Mouse (Mus musculus): ENCODE results near the gene Mdm4.
"Not testable (repeated sequence)": the region's sequence is repeated elsewhere in the genome, so short reads cannot be mapped to it uniquely, and the experiment has no call there.

The Mdm4 gene

GRCm38 (mm10) chr1:133051829-133052228 lies 21.5 kb upstream of the Mdm4 start:
- no peak for DNase-seq

- no peak for DNase-seq
Measured at GRCm38 (mm10) chr1:133050001-133050431, 19.7 kb upstream of the Mdm4 start.

DNA sequence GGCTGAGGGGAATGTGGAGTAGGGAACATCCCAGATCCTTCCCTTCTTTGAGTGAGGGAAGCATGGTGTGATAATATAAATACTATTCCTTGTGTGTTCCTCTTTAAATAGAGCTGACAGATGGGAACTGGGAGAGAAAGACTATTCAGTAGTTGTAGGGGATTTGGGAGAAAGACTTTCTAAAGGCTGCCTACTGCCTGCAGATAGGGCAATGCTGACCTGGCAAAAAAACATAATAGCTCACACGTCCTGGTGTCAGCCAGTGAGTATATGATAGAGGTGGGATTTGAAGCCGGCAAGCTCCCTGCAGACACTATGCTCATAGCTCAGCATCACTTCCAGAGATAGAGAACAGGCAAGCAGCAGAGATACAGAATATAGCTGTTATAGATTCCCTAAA lies 18.3 kb upstream of the Mdm4 start:
- no peak for DNase-seq

DNA sequence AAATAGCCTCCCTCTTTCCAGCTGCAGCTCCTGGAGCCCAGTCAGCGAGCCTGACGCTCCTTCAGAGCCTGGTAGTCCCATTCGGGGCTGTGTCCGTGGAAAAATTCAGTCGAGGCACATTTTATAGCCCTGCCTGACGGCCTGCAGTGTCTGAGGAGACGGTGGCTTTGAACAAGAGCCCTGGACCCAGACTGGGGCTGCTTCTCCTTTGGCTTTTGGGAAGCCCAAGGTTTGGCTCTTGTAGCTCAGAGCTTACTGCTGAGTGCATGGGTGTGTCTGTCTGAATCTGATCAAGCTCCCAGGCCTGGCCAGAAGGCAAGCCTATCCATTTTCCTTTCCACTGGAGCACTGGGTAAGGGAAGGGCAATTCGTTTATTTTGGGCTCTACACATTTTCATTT lies 17.2 kb upstream of the Mdm4 start:
- no peak for DNase-seq

DNA sequence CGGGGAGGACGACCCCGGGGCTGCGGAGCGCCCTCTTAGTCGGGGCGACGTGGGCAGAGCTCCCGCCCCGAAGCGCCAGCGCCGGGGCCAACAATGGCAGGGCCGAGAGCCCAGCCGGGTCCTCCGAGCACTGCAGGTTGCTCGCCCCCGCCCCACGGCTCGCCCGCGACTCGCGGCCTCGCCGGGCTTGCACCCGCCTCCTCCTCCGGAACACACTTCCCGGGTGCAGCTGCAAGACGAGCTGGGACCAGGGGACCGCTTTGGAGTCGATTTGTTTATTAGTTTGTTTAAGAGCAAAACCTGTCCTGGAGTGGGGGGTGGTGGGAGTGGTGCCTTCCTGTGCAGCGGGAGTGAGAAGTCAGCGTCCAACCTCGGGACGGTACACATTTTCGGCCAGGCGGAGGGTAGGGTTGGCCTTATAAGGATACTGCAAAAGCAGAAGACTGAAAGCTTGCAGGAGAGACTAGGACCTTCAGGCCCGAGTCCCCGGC lies 16.1 kb upstream of the Mdm4 start:
- peak; percentile 62 for DNase-seq

GRCm38 (mm10) chr1:133045861-133046440 lies 15.6 kb upstream of the Mdm4 start:
- DNase-seq: peak; percentile 77

DNA sequence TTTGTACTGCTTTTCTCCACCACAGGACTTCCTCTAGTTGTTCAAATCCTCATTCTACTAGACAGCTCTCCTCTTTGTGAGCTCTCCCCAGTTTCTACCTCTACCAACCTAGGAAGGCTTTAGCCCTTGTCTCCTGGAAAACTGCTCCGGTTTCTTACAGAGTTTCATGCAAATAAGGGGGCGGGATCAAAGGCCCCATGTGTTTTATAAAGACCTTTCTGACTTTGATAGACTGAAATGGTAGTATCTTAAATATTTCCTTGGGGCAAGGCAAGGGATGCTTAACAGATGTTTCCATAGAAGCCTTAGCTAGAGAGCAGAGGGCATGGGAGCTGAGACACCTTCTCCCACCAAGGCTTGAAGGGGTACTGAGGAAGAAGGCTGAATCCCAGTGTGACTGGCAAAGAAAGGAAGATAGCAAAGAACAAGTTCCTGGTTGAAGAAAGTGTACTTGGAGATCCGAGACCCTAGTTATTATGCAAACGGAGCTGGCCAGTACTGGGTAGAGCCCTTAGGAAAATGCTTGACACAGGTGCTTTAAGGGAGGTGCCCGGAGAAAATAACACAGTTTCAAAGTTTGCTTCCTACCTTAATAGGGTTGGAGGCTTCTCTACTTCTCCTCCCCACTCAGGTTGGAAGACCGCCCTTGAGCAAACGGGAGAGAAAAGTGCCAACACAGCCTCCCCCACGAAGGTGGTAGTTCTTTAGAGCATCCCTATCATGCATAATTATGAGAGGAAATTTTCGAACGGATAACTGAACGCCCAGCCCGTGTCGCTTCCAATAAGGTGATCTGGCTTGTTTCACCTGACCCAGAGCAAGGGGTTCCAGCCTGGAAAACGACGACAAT lies 14.9 kb upstream of the Mdm4 start, which contains the start of gene Pik3c2b:
Pik3c2b (plus strand) TSS at position 657 of the 850 bp plus-strand sequence.
- DNase-seq: peak; percentile 18

GRCm38 (mm10) chr1:133039505-133039949 lies 9.2 kb upstream of the Mdm4 start:
- peak; percentile 60 for DNase-seq

DNA sequence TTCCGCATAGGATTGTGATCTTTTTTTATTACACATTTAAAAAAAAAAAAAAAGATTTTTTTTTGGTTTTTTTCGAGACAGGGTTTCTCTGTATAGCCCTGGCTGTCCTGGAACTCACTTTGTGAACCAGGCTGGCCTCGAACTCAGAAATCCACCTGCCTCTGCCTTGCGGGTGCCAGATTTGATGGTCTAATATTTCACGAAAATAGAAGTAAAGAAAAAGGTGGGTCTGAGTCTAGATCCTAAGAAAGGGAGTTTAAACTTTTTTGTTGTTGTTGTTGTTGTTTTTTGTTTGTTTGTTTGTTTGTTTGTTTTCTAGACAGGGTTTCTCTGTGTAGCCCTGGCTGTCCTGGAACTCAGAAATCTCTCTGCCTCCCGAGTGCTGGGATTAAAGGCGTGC lies 4.3 kb upstream of the Mdm4 start:
- not testable (repeated sequence) for DNase-seq

DNA sequence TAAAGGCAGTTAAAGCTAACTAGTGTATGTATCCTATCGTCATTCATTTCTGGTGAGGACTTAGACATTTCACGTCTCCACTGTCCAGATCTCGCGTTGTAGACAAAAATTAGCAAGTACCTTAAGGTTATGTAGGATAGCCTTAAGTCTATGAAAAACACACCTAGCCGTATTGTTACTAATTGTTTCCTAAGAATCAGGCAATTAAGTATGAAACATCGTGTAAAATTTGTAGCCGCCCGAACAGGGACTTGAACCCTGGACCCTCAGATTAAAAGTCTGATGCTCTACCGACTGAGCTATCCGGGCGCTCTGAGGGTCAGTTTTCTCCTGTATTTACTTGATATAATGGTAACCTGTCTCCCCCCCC lies 3.7 kb upstream of the Mdm4 start:
- peak; percentile 45 for DNase-seq

DNA sequence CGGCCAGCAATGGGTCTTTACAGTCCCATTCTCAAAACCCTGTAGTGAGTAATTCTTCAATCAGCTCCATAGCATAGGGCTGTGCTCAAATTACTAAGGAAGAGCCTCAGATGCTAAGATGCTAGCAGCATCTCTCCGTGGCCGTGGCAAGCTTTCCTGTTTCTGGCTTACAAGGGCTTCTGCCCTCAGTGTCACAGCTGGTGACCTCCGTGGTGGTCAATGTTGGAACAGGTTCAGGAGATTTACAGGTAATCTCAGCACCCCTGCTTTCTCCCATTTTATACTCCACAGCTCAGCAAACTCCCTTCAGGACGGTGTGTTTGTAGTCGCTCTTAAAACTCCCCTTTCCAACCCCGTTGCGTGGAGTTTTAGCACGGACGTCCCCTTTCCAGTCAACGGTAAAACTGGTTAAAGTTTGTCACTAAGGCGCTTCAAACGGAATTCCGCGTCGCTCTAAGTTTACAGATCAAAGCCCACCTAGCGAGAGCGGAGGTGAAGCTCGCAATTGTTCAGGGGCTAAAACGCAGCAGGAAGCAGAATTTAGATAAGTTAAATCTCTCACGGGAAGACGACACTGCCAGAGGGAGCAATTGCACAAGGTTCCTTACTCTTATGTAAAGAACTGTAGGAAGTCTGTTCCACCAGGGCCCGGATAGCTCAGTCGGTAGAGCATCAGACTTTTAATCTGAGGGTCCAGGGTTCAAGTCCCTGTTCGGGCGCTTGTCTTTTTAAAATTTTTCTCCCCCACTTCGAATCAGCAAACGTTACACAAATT lies 3.1 kb upstream of the Mdm4 start:
- DNase-seq: peak; percentile 70

GRCm38 (mm10) chr1:133032981-133033315 lies 2.6 kb upstream of the Mdm4 start:
- no peak for DNase-seq

DNA sequence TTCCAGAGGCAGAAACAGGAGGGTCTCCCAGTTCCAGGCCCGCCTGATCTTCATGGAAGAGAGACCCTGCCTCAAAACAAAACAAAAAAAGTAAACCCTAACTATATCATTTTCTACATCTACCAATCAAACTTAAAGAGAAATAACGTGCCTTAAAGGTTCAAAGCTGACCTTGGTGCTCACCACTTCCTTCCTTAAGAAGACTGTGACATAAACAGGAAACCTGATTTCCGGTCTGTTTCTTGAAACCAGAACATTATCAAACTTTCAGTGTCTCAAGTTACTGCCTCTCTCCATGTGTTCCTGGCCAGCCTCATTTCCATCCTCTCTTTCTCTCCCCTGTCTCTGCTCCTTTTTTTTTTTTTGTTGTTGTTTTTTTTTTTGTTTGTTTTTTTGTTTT lies 617 bp downstream of the Mdm4 start:
- no peak for DNase-seq

DNA sequence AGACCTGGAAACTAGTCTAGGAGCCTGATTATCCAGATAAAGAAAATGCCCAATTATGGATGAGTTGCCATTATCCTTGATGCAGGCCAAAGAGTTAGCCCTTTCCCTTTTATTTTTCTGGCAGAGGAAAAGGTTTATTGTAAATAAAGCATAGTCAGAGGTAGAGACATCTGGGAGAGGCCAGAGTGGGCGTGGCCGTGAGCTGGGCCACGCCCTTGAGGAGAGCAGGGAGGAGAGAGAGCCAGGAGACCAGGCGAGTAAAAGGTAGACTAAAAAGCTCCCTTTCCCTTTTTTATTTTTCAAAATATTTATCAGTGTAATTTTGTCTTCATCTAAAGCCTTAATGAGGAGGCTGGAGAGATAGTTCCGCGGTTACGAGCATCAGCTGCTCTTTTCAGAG lies 2.4 kb downstream of the Mdm4 start:
- no peak for DNase-seq

- no peak for DNase-seq
Measured at GRCm38 (mm10) chr1:133027126-133027525, 3.2 kb downstream of the Mdm4 start.

DNA sequence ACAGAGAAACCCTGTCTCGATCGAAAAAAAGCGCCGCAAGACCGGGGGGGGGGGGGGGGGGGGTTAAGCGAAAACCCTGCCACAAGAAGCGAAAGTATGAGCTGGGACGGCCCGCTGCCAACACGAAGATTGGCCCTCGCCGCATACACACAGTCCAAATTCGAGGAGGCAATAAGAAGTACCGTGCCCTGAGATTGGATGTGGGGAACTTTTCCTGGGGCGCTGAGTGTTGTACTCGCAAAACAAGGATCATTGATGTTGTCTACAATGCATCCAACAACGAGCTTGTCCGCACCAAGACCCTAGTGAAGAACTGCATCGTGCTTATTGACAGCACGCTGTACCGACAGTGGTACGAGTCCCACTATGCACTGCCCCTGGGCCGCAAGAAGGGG lies 4.6 kb downstream of the Mdm4 start:
- not testable (repeated sequence) for DNase-seq

- DNase-seq: peak; percentile 89
Measured at GRCm38 (mm10) chr1:133025051-133025795, 5.1 kb downstream of the Mdm4 start.

DNA sequence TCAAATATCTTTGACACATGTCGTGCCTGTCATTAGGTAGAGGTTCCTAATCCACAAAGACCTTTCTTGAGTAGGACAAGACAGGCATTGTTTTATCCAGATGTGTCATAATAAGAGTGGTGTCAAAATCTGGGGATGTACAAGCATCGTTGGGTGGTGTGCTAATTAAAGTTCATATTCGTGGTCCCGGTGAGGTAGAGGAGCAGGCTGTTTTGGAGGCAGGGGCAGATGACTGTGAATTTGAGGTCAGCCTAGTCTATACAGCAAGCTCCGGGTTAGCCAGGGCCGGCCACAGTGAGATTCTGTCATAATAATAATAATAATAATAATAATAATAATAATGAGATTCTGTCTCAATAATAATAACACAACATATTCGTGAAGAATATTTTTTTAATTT lies 5.9 kb downstream of the Mdm4 start:
- DNase-seq: no peak

- DNase-seq: not testable (repeated sequence)
Measured at GRCm38 (mm10) chr1:133023723-133024122, 6.6 kb downstream of the Mdm4 start.

GRCm38 (mm10) chr1:133021971-133022370 lies 8.4 kb downstream of the Mdm4 start:
- not testable (repeated sequence) for DNase-seq

DNA sequence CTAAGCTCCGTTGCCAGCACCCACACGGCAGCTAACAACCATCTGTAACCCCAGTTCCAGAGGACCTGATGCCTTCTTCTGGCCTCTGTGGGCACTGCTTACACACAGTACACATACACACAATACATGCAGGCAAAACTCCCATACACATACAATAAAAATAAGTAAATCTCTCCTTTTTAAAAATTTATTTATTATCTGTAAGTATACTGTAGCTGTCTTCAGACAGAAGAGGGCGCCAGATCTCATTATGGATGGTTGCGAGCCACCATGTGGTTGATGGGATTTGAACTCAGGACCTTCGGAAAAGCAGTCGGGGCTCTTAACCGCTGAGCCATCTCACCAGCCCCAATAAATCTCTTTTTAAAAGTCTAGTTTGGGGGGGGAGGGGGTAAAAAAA lies 9.0 kb downstream of the Mdm4 start:
- DNase-seq: no peak

DNA sequence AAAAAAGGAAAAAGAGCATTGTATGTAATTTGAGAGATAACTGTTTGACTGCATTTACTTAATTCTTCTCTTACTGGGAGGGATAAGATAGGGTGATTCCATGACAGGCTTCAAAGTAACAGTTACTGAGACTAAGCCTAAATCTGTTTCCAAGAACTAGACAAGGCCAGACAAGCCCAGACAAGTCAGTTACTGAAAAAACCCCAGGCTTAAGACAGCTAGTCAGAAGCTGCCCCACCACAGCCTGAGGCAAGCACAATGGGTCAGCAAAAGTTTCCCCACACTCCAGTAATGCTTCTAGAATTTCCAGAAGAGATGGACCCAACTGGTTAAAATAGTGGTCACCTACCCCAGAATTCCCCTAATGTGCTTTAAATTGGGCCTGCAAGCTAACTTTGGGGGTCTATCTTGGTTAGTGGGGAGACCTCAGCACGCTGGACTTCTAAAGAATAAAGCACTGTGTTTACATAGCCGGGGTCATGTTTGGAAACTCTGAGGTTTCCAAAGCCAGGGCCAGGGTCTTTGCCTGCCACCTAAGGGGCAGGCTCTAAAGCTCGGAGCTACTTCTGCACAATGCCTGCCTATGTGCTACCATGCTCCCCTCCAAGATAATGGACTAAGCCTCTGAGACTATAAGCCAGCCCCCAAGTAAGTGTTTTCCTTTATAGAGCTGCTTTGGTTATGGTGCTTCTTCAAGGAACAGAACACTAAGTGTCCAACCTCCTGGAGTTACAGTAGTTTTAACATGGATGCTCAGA lies 10.0 kb downstream of the Mdm4 start:
- DNase-seq: no peak
